Mouse (Mus musculus) kidney, postnatal 25 days (tissue): ENCODE results near the gene Stk24.
A peak's percentile ranks its signal among the peaks of the same experiment; 100 is the strongest.

Experiments used
- DNase-seq, 2 experiments: peaks; one replicate each; pipeline ENCODE4 v3.0.0; 2021; ENCODE audit warnings: mixed read lengths in 2 of 2

The Stk24 gene

GRCm38 (mm10) chr14:121259789-121260188, 120.0 kb downstream of the Stk24 start:
- peak in 1 of 2 experiments; percentile 69 for DNase-seq

GRCm38 (mm10) chr14:121259332-121259731, 120.5 kb downstream of the Stk24 start:
- no peak for DNase-seq

GRCm38 (mm10) chr14:121256896-121257295, 122.9 kb downstream of the Stk24 start:
- DNase-seq: no peak

GRCm38 (mm10) chr14:121255469-121255868, 124.3 kb downstream of the Stk24 start:
- no peak for DNase-seq

GRCm38 (mm10) chr14:121254869-121255268, 124.9 kb downstream of the Stk24 start:
- no peak for DNase-seq

- no peak for DNase-seq
Measured at GRCm38 (mm10) chr14:121252542-121252941, 127.3 kb downstream of the Stk24 start.

- DNase-seq: no peak
Measured at GRCm38 (mm10) chr14:121251708-121252107, 128.1 kb downstream of the Stk24 start.

- no peak for DNase-seq
Measured at GRCm38 (mm10) chr14:121251099-121251498, 128.7 kb downstream of the Stk24 start.

- DNase-seq: no peak
Measured at GRCm38 (mm10) chr14:121248346-121248745, 131.5 kb downstream of the Stk24 start.

- no peak for DNase-seq
Measured at GRCm38 (mm10) chr14:121247287-121247686, 132.5 kb downstream of the Stk24 start.

GRCm38 (mm10) chr14:121246048-121246731, 133.6 kb downstream of the Stk24 start:
- DNase-seq: no peak

- DNase-seq: no peak
Measured at GRCm38 (mm10) chr14:121244104-121244503, 135.7 kb downstream of the Stk24 start.

GRCm38 (mm10) chr14:121239386-121239785, 140.4 kb downstream of the Stk24 start:
- DNase-seq: no peak

GRCm38 (mm10) chr14:121238727-121239126, 141.1 kb downstream of the Stk24 start:
- DNase-seq: no peak

GRCm38 (mm10) chr14:121236736-121237135, 143.1 kb downstream of the Stk24 start:
- DNase-seq: no peak
